Mouse (Mus musculus) kidney, embryonic 16.5 days (tissue): ENCODE measurements around the gene Ptpru. TPM values are rescaled to one million over a fixed set of nuclear protein-coding genes. Genes with fewer than 3 reads are reported as not detected.

Experiments
- ATAC-seq: fragments of 200-750 bp; cut with Nextera tagmentation; 2 replicates; pipeline ENCODE4 v1.8.0; 2017; ENCODE audit warnings: moderate TSS enrichment; ENCODE audit not compliant: low FRiP score, low TSS enrichment
- H3K27ac ChIP-seq: fragments of 300-500 bp; sonication (generic); 2 replicates; pipeline ENCODE4 v1.5.1; 2014; ENCODE audit warnings: low read length
- H3K27me3 ChIP-seq: fragments of 300-500 bp; sonication (generic); 2 replicates; pipeline ENCODE4 v1.6.1; 2014; ENCODE audit warnings: low read length, control low read depth, mixed read lengths; ENCODE audit not compliant: insufficient read depth
- H3K36me3 ChIP-seq: fragments of 300-500 bp; sonication (generic); 2 replicates; pipeline ENCODE4 v1.6.1; 2014; ENCODE audit warnings: low read length, control low read depth, mixed read lengths; ENCODE audit not compliant: insufficient read depth
- H3K4me1 ChIP-seq: fragments of 300-500 bp; sonication (generic); 2 replicates; pipeline ENCODE4 v1.6.1; 2014; ENCODE audit warnings: low read length, control low read depth, mixed read lengths; ENCODE audit not compliant: insufficient read depth
- H3K4me2 ChIP-seq: fragments of 300-500 bp; sonication (generic); replicated peaks from 2 replicates; pipeline ENCODE4 v1.6.1; 2014; ENCODE audit warnings: low read depth, low read length
- H3K4me3 ChIP-seq: fragments of 300-500 bp; sonication (generic); 2 replicates; pipeline ENCODE4 v1.5.1; 2014; ENCODE audit warnings: mild to moderate bottlenecking, low read length
- H3K9ac ChIP-seq: fragments of 300-500 bp; sonication (generic); replicated peaks from 2 replicates; pipeline ENCODE4 v1.6.1; 2014; ENCODE audit warnings: low read length
- H3K9me3 ChIP-seq: fragments of 300-500 bp; sonication (generic); 2 replicates; pipeline ENCODE4 v1.6.1; 2016; ENCODE audit warnings: low read length, control low read depth
- WGBS: fragments of 180-500 bp; shearing (Covaris S2); extraction: QIAGEN DNeasy Blood & Tissue Kit; methylation state at CpG from one replicate; pipeline ENCODE4 v1.1.7; 2014; 5-methylcytosine and 5-hydroxymethylcytosine counted together
- polyA plus RNA-seq: library from polyadenylated mRNA; unstranded; fragments of >200 nt; fragmentation: Nextera tagmentation; extraction: Ambion mirVana; gene quantifications from 2 replicates; pipeline ENCODE4 v1.2.1, GENCODE M21; 2015

The Ptpru gene
- polyA plus RNA-seq, 1 experiment from 2014 or later, result 33.5 TPM

DNA sequence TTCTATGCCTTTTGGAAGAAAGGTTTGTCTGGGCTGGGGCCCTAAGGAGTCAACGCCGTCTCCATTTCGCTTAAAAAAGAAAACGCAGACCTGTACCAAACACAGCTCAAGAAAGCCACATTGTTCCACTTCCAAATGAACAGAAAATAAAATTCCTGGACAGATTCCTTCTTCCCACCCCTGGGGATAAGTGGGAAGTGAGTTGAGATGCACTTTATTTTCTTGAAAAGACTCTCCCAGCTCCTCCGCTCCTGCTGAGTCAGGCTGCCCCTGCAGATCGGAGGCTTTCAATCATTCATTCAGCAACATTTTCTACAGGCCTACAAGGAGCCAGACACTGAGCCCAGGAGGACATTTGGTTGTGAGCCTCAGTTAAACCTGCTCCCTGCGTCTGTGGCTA, 74.2 kb downstream of the Ptpru start:
- no peak overlapping the region for H3K4me2 ChIP-seq
- no peaks in the 10 kb centered on the region for H3K36me3 ChIP-seq
- 81% methylated on average over 7 of the region's 7 CpGs for WGBS
- no peak overlapping the region for H3K4me3 ChIP-seq
- ATAC-seq, result no peak
- no peaks in the 10 kb centered on the region for H3K9me3 ChIP-seq
- H3K27ac ChIP-seq, result no peak overlapping the region
- no peaks in the 10 kb centered on the region for H3K27me3 ChIP-seq
- H3K4me1 ChIP-seq, result no peaks in the 10 kb centered on the region
- no peak overlapping the region for H3K9ac ChIP-seq

DNA sequence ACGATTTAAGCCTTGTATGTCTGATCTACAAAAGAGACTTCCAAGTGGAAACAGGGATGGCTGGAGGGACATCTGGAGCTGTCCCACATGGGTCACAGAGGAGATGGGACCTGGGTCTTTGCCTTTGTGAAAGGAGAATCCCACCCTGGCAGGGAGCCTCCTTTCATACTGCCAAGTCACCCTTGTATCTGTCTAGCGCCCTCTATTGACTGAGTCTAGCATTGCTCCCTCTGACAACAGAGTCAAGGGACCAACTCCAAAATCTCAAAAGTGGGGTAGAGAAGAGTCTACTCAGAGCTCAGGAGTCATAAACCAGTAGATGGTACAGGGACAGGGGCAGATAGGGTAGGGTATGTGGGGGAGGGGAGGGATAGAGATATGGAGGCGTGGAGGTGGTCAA, 74.6 kb downstream of the Ptpru start:
- 78% methylated on average over 3 of the region's 3 CpGs for WGBS
- Histone ChIP-seq H3K4me1 (no peaks in the 10 kb centered on the region), H3K27me3 (no peaks in the 10 kb centered on the region), H3K4me3 (no peak overlapping the region), H3K9me3 (no peaks in the 10 kb centered on the region), H3K27ac (no peak overlapping the region), H3K4me2 (no peak overlapping the region), H3K9ac (no peak overlapping the region), H3K36me3 (no peaks in the 10 kb centered on the region)
- no peak for ATAC-seq

DNA sequence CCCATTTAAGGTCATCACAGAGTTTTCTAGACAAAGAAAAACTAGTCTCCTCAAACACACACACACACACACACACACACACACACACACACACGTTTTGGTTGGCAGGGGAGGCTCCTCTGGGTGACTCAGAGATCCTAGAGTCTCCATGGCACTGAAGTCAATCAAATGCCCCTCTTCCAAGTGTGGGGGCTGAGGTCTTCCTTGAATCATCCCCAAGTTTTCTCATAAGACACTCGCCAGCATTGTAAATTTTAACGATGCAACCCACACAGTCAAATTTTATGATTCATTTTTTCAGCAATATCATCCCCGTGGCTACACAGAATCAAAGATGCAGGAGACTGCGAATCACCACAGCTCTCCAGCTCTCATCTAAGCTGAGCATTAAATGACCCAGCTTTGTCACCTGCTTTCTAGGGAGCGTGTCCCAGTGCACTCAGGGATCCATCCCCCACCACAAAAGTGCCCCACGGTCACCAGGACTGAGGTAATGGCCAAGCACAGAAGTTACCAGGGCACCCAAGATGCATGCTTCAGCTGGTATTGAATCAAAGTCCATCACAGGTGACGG, 75.8 kb downstream of the Ptpru start:
- no peak for ATAC-seq
- H3K27me3 ChIP-seq, result no peaks in the 10 kb centered on the region
- 77% methylated on average over 8 of the region's 8 CpGs for WGBS
- H3K4me1 ChIP-seq, result no peaks in the 10 kb centered on the region
- H3K4me2 ChIP-seq, result no peak overlapping the region
- no peaks in the 10 kb centered on the region for H3K9me3 ChIP-seq
- no peak overlapping the region for H3K4me3 ChIP-seq
- H3K36me3 ChIP-seq, result no peaks in the 10 kb centered on the region
- H3K9ac ChIP-seq, result no peak overlapping the region
- no peak overlapping the region for H3K27ac ChIP-seq

DNA sequence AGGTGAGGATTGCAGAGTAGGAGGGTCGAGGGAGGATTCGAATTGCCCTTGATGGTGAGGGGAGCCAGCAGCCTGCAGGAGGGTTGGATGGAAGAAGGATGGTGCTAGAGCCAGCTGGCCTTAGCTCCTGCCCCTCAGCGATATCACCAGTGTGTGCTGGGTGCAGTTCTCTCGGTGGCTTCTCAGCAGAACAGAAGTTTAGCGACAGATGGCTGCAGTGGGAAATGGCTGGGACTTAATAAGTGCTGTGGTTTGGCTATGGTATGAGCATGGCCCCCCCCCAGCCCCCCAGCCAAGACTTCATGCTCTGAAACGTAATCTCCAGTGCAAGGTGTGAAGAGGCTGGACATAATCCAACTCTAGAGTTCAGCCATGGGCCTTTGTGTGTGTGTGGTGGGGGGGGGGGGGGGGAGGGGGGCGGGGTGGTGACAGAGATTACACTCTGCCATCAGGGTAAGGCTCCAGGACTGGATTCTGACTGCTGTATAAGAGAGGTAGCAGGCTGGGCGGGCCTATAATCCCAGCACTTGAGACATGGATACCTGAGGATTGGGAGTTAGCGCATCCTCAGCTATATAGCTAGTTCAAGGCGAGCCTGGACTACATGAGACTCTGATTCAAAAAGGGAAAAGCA, 85.8 kb downstream of the Ptpru start:
- Histone ChIP-seq H3K36me3 (no peaks in the 10 kb centered on the region), H3K27me3 (no peaks in the 10 kb centered on the region), H3K9me3 (no peaks in the 10 kb centered on the region), H3K4me1 (no peaks in the 10 kb centered on the region), H3K4me2 (no peak overlapping the region), H3K27ac (no peak overlapping the region), H3K9ac (no peak overlapping the region), H3K4me3 (no peak overlapping the region)
- WGBS, result 50% methylated on average over 9 of the region's 10 CpGs
- no peak for ATAC-seq

DNA sequence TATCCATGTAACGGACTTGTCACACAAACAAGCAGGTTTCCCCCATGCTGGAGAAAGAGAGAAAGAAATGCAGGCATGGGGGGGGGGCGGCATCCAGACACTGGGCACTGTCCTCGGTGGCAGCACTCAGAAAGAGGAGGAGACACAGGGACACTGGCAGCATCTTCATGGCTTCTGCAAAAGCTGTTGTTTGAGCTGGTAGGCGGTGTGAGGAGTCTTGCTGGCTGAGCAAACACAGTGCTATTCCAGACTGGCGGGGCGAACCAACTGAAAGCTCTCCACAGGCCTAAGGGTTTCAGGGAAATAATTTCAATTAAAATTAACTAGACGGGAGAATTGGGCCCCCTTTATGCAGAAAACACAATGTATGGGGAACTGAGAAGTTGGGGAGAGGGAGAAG, 86.5 kb downstream of the Ptpru start:
- 66% methylated on average over 7 of the region's 7 CpGs for WGBS
- H3K36me3 ChIP-seq, result no peaks in the 10 kb centered on the region

DNA sequence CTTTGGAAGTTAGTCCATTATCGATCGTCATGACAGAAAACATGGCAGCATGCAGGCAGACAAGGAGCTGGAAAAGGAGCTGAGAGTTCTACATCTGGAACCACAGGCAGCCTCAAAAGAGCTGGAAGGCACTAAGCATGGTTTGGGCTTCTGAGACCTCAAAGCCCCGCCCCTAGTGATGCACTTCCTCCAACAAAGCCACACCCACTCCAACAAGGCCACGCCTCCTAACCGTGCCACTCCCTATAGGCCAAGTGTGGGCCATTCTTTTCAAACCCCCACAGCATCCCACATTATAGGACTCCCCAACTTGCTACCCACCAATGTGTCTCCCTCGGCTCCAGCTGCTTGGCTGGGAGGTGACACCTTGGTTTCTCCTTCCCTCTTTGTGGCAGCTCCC, 88.3 kb downstream of the Ptpru start:
- no peaks in the 10 kb centered on the region for H3K9me3 ChIP-seq
- ATAC-seq, result no peak
- H3K4me3 ChIP-seq, result no peak overlapping the region
- H3K4me2 ChIP-seq, result no peak overlapping the region
- no peaks in the 10 kb centered on the region for H3K27me3 ChIP-seq
- no peak overlapping the region for H3K9ac ChIP-seq
- no peak overlapping the region for H3K27ac ChIP-seq
- WGBS, result 84% methylated on average over 6 of the region's 6 CpGs
- H3K36me3 ChIP-seq, result no peaks in the 10 kb centered on the region
- H3K4me1 ChIP-seq, result 0 out of 2 replicates have a peak, but pooled peaks cover 2% of the 10 kb centered on the region

More for the DNA sequence above, 86.5 kb downstream of the Ptpru start:
- Histone ChIP-seq H3K27me3 (no peaks in the 10 kb centered on the region), H3K9ac (no peak overlapping the region), H3K27ac (no peak overlapping the region), H3K4me1 (no peaks in the 10 kb centered on the region), H3K9me3 (no peaks in the 10 kb centered on the region), H3K4me3 (no peak overlapping the region), H3K4me2 (no peak overlapping the region)
- no peak for ATAC-seq

DNA sequence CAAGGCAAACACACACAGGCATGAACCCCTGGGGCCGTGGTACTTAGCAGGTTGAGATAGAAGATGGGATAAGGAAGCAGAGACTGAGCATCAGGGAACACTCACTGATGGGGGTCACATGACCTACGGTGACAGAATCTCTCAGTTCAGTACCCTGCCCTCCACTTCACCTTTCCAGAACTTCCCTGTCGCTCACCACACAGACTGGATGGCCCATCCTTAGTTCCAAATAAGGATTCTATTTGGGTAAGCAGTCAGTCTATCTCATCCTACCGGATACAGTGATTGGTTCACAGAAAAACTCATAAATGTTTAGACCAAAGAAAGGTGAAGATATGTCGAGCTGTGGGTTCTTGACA, 93.4 kb downstream of the Ptpru start:
- 37% methylated on average over 5 of the region's 5 CpGs for WGBS
- peak; percentile 32; the same call in 1 of the 2 replicates for ATAC-seq

DNA sequence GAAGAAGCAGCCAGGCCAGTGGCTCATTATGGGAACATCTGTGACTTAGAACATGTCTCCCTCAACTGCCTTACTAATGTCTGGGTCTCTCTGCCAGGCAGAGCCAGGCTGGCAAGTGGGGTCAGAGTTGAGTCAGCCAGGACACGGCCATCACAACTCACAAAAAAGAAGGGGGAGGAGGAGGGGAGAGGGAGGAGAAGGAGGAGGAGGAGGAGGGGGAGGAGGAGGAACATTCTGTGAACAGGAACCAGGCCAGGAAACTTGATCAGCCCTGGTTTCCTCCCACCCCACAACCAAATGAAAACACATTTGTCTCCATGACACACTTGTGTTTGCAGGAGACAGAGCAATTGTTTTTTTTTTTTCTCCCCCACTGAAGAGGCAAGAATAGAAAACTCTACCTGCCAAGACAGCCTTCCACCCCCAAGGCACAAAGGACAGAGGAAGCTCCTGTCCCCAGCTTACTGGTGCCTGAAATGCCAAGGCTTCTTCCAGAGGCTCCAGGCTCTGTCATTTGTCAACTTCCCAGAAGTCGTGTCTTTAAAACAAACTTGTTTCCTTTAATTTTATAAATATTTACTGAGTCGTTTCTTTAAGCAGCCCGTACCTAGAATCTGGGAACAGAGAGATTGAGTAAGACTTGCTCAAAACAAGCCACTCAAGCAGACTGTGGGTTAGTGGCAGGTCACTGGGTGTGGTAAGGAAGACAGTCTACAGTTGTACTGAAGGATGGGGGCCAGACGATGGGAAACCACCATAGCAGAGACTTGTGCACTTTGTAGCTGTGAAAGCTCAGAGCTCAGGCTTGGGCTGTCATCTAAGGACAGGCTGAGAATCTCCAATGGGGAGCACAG, 94.0 kb downstream of the Ptpru start:
- H3K27ac ChIP-seq, result peak overlapping the region; percentile 66
- H3K27me3 ChIP-seq, result no peaks in the 10 kb centered on the region
- H3K9me3 ChIP-seq, result no peaks in the 10 kb centered on the region
- WGBS, result 6% methylated on average over 5 of the region's 5 CpGs
- no peaks in the 10 kb centered on the region for H3K36me3 ChIP-seq
- peak; percentile 85 for ATAC-seq
- H3K4me3 ChIP-seq, result no peak overlapping the region
- H3K4me2 ChIP-seq, result no peak overlapping the region
- no peak overlapping the region for H3K9ac ChIP-seq
- H3K4me1 ChIP-seq, result peaks cover 13% of the 10 kb centered on the region

More for the DNA sequence above, 93.4 kb downstream of the Ptpru start:
- Histone ChIP-seq H3K27me3 (no peaks in the 10 kb centered on the region), H3K36me3 (no peaks in the 10 kb centered on the region), H3K9me3 (no peaks in the 10 kb centered on the region), H3K9ac (no peak overlapping the region), H3K4me3 (no peak overlapping the region), H3K4me1 (peaks cover 13% of the 10 kb centered on the region), H3K4me2 (no peak overlapping the region), H3K27ac (peak overlapping the region; percentile 66)

DNA sequence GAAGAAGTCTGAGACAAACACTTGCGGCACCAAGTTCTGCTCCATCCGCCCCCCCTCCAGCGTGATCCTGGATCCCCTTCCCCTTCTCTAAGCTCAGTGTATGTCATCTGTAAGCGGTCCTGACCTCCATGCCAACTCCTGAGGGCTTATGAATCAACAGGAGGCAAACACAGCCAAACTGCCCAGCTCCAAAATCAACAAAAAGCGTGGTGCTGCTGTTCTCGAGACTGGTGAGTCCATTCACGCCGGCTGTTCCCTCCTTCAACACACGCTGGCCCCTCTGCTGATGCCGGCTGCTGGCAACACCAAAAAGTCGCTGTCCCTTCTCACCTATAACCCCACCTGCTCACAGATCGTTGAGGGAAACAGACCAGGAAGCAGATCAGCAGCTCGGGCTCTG, 95.1 kb downstream of the Ptpru start:
- H3K9ac ChIP-seq, result no peak overlapping the region
- H3K9me3 ChIP-seq, result no peaks in the 10 kb centered on the region
- no peaks in the 10 kb centered on the region for H3K27me3 ChIP-seq
- WGBS, result 46% methylated on average over 13 of the region's 13 CpGs
- no peak overlapping the region for H3K4me3 ChIP-seq
- peaks cover 13% of the 10 kb centered on the region for H3K4me1 ChIP-seq
- no peak for ATAC-seq
- H3K27ac ChIP-seq, result peak overlapping the region; percentile 43; the same call in 1 of the 2 replicates
- no peak overlapping the region for H3K4me2 ChIP-seq
- H3K36me3 ChIP-seq, result no peaks in the 10 kb centered on the region

DNA sequence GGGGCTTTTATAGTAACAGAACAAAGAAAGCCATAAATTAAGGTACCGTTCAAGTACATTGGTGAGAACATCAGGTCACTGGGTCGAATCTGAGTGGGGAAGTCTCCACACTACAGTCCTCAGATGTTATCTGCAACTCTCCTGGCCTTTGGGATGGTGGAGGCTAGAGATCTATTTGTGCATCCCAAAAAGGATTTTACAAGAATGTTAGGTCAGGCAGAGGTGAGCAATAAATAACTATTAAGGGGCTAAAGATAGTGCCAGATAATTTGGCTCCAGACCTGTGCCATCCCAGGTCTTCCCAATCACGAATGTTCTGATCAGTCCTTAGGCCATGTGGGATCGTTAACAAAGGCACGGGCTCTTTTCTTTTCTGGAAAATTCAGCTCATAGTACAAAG, 97.5 kb downstream of the Ptpru start:
- no peak overlapping the region for H3K4me3 ChIP-seq
- no peak overlapping the region for H3K9ac ChIP-seq
- no peaks in the 10 kb centered on the region for H3K36me3 ChIP-seq
- 52% methylated on average over 5 of the region's 5 CpGs for WGBS
- peaks cover 13% of the 10 kb centered on the region for H3K4me1 ChIP-seq
- H3K27ac ChIP-seq, result no peak overlapping the region
- no peaks in the 10 kb centered on the region for H3K9me3 ChIP-seq
- no peak overlapping the region for H3K4me2 ChIP-seq
- no peak for ATAC-seq
- H3K27me3 ChIP-seq, result no peaks in the 10 kb centered on the region
